Mouse (Mus musculus): Measurements from ENCODE around the gene Mfng. TPM values are rescaled to one million over a fixed set of nuclear protein-coding genes. Genes with fewer than 3 reads are reported as not detected.
A peak's percentile ranks its signal among the peaks of the same experiment; 100 is the strongest.

Mfng gene
- 1 to 10 TPM; 2.4 to 6.4 TPM for total RNA-seq (2021)
- long read RNA-seq, experiment 1, partial matches to known transcripts, result 2 of 4 reads
- long read RNA-seq, experiment 1, other reads (novel, unspliced or antisense), result 0 of 4 reads
- long read RNA-seq, experiment 2, partial matches to known transcripts, result 0 of 3 reads
- long read RNA-seq, experiment 2, other reads (novel, unspliced or antisense), result 1 of 3 reads

DNA sequence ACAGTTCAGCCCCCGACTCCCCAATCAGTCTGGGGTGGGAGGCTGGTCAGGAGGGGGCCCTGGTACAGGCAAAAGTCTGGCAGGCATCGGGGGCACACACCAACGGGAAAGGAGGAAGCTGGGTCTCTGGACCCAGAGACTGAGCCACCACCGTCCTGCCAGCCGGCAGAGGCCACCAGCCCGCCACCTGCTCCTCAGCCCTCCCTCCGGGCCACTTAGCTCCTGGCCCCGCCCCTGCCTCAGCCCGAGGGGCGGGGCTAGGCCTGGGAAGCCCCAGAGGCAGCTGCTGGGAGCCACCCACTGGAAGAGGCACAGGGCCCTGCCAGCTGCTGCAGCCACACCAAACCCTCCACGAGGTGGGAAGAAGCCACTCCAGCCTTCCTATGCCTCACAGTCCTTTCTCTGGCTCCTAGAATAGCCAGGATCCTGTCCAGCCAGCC, at the start of gene Mfng:
Gene Mfng, minus strand, starts transcription at position 186 of the 440 bp plus-strand sequence.
- DNase-seq, result peak; percentile 87

- DNase-seq, result no peak
Measured at GRCm38 (mm10) chr15:78816074-78816391, 42.8 kb upstream of the Mfng start.

DNA sequence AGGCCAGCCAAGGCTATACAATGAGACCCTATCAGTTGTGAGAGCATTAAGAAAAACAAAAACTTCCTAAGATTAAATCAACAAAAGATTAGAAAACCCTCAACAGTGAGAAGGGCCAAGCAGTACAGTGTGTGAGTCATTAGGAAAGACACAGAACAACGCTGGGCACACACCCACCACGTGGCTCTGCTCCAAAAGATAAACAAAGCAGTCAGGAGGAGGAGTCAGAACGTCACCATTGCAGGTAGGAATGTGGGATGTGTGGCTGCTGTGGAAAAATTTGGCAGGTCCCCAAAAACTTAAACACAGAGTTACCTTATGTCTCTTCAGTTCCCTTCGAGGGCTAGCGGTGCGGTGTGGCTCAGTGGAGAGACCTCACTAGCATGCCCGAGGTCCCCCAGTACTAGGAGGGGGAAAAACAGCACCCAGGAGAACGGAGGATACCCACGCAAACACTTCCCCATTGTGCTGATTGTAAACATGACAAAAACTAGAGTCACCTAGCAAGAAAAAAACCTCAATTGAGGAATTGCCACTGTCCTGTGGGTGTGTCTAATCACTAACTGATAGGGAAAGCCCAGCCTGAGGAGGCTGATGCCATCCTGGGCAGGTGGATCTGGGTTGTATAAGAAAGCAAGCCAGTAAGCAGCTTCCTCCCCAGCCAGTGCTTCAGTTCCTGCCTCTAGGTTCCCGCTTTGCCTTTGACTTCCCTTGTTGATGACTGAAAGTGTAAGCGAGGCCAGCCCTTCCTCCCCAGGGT, 42.2 kb upstream of the Mfng start:
- DNase-seq, result no peak

DNA sequence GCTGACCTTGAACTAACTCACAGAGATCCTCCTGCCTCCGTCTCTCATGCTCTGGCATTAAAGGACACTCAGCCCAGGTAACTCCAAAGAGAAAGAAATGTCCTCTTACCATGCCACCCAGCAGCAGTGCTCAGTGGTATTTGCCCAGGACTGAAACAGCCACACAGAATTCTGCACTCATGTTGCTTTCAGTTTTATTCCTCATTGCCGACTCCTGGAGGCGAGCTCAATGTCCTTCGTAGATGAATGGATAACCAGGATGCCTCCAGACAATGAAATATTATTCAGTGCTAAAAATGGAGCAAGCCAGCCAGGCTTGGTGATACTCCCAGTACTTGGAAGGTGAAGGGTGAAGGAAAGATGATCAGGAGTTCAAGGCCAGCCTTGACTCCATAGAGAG, 40.3 kb upstream of the Mfng start:
- no peak for DNase-seq

DNA sequence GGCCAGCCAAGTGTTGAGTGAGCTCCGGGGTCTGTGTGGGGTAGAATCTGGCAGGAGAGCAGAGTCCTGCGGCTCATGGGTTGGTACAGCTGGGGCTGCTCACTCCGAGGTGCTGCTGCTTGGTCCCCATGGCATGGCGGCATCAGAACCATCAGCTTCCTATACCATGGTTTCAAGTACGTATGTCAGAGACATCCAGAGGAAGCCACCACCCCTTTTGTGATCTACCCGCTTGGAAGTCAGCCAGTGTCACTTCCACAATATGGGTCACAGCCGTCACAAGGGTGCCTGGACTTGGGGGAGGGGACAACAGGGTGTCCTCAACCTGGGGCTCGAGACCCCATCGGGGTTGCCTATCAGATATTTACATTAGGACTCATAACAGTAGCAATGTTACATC, 36.9 kb upstream of the Mfng start:
- DNase-seq, result no peak

DNA sequence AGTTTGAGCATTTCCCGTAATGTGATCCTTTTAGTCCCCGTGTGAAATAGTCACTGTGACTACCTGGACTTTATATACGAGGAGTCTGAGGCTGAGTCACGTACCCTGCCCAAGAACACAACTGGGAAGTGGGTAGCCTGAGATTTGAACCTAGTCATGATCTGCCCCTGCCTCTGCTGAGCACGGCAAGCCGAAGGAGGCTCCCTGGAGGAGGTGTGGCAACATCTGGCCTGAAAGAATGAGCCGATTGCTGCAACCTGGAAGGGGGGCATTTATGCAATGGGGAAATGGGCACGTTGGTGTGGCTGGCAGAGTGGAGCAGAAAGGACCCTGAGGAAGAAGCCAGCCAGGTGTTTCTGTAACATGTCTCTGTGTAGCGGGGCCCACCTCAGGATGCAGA, 36.5 kb upstream of the Mfng start:
- DNase-seq, result no peak

DNA sequence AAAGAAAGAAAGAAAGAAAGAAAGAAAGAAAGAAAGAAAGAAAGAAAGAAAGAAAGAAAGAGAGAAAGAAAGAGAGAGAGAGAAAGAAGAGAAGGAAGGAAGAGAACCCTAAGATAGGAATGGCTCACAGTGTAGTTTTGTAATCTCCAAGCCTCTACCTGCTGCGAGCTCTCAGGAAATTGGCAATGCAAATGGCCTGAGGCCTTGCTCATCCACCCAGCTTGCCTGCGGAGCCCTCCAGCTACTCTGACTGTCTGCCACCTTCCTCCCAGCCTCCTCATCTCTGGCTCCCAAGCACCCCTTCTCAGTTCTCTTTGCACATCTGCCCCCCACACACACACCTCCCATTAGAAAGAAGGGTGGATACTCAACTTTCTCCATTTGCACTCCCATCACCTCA, 35.7 kb upstream of the Mfng start:
- DNase-seq, result no peak

- no peak for DNase-seq
Measured at GRCm38 (mm10) chr15:78807141-78807540, 33.9 kb upstream of the Mfng start.

- no peak for DNase-seq
Measured at GRCm38 (mm10) chr15:78806614-78807013, 33.3 kb upstream of the Mfng start.

DNA sequence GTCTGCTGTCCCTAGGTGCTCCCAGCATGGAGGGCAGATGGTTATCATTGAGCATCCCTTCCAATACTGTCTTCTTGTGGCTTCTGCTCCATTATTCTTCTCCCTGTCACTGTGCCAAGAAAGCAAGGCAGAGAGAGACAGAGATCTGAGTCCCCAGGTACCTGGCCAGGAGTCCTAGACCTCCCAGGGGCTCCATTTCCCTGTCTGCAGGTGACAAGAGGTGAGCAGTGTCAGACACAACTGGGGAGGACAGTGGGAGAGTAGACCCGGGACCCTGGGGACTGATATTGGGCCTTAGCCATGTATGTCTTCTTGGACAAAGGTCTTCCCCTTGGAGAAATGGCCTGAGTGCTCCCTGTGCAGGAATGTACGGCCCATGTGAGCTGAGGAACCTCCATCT, 32.1 kb upstream of the Mfng start:
- no peak for DNase-seq

DNA sequence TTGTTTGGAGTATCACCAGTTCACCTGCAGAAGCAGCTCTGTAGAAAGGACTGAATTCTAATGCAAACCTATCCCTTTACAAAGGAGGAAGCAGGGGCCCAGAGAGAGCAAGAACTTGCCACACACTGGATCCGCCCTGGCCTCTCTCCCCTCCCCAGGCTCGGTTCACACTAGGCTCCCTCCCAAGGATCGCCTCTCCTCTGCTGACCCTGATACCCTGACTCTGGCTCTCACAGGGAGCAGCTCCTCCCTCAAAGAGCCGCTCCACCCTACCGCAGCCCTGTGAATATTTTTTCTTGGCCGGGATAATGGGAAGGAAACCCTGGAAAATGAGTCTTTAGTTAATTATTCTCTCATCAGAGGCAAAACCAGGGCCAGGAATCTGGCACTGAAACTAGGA, 31.1 kb upstream of the Mfng start:
- peak; percentile 57 for DNase-seq

DNA sequence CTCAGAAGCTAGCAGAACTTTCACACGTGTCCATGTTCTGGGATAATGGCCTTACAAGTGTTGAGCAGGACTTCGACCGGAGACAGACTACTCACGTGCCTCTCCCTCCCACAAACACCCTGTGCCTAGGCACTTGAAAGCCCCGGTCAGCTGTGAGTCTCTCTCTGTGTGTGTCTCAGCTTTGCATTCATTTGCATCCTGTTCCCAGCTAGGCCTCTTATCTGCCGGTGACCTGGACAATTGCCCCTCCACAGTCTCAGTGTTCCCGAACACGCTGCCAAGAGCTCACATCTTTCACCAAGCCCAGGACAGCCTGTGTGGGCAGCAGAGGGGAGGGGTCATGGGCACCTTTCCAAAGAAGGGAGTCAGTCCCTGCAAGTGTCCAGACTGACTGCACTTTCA, 30.2 kb upstream of the Mfng start:
- peak; percentile 53 for DNase-seq

DNA sequence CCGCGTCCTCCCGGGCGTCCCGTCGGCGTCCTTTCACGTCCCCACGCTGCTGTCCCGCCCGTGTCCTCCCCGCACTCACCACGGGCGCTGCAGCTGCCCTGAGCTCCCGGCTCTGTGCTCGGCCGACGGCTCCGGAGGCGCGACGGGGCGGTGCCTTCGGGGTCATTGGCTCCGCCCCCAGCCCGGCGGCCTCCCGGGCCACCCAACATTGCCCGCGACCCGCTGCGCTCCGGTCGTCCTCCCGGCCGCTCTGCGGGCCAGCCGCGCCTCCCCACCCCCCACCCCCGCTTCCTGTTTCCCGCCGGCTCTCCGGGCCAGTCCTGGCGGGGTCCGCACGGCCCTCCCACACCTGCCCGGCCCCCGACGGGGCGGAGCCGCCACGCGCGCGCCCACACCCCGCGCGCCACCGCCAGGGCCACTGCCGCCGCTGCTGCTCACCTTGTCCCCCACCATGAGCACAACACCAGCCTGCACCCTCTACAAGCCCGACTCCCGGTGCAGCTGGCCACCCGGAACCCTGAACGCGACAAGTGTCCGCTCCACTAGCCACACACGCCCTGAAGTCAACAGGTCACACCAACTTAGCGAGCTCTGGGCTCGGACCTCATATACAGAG, 29.6 kb upstream of the Mfng start, which contains the start of gene Card10:
Gene Card10, minus strand, starts transcription at position 267 of the 616 bp plus-strand sequence.
- DNase-seq, result peak; percentile 74

DNA sequence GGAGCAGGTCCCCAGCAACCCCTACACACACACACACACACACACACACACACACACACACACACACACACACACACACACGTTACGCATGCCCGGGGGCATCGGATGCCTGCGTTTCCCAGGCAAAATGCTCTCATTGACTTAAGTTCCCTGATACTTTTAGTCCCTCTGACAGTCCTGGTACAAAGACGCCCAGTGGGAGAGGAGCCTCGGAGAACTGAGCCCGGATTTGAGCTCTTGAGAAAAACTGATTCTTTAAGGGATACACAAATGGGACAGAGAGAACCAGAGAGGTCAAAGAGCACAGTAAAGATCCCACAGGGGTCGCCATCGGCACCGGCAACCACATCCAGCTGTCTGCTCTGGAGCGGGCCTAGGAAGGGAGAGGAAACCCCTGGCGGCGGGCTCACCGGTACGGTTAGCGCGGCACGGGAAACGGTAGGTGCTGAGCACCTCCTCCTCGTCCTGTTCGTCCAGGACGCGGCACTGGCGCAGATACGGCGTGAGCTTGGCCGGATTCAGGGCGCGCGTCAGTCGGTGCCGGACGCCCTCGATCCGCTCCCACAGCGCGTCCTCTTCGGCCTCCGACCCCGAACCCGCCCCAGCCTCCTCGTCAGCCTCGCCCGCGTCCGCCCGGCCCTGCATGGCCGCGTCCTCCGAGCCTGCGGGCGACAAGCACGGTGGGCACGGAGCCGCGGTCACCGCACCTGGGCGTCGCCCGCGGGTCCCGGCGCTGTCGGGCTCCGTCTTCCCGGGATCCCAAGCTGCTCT, 28.9 kb upstream of the Mfng start:
- DNase-seq, result no peak

DNA sequence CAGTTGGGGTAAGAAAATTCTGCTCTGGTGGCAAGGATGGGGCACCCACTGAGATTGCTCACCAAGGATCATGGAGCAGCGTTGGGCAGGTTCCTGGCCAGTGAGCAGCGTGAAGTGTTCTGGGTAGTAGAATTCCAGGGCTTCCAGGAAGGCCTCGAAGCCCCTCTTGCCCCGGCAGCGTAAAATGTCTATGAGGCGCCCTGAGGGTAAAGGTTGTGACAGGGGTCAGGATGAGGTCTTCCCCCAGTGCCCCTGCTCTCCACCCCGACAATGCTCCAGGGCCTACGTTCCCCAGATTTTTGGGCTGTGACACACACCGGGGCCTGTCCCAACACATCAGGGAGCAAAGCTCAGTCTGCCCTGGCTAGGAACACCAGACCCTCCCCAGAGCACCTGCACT, 28.3 kb upstream of the Mfng start:
- DNase-seq, result no peak

DNA sequence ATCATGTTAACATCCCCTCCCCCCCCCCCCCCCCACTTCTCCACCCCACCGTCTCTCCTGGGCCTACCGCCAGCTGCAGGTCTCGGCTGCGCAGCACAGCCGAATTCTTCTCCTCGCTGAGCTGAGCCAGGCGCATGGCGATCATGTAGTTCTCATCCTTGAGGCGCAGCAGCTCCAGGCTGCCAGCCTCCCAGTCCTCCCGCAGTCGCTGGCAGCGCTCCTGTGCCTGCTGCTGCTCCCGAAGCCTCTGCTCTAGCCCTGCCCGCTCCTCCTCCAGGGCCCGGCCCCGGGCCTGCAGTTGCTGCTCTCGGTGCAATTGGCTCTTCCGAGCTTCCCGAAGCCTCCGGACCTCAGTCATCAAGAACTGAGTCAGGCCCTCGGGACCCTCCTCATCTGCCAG, 25.8 kb upstream of the Mfng start:
- peak; percentile 59 for DNase-seq

GRCm38 (mm10) chr15:78797060-78797329, 23.7 kb upstream of the Mfng start:
- no peak for DNase-seq

GRCm38 (mm10) chr15:78796196-78797059, 23.2 kb upstream of the Mfng start:
- peak; percentile 70 for DNase-seq

DNA sequence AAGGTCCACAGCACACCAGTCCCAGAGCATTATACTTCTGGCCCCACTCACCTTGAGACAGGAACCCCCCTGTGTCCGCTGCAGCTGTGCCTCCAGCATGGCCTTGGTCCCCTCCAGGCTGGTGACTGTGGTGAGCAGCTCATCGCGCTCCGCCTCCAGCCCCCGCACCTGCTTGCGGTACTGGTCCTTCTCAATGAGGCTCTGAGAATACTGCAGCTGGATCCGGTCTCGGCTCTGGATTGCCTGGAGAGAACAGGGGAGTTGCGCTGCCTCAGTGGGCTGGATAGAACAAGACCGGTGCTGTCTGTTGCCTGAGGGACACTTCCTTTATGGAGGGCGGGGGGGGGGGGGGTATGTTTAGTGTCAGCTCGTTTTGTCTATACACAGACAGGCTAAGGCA, 17.7 kb upstream of the Mfng start:
- DNase-seq, result no peak

DNA sequence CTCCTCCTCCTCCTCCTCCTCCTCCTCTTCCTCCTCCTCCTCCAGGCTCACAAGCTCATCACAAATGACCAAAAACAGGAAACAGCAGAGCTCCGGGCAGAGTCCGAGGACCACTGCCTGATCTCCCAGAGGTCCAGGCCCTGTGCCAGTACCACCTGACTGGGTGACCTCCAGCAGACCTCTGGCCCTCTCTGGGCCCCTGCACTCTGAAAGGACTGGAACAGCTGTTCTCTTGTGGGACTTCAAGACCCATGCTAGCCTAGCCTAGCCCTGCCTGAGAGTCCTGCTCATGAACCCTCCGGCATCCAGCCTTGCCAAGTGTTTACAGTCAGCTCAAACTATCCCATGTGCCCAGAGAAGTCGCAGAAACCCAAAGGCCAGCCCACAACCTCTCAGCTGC, 17.2 kb upstream of the Mfng start:
- peak; percentile 72 for DNase-seq

- DNase-seq, result no peak
Measured at GRCm38 (mm10) chr15:78789721-78790323, 16.5 kb upstream of the Mfng start.

GRCm38 (mm10) chr15:78788042-78788441, 14.8 kb upstream of the Mfng start:
- DNase-seq, result no peak
